Mouse (Mus musculus): ENCODE results near the gene Pde4b.

GRCm38 (mm10) chr4:102622977-102623376 is 535.6 kb downstream of the Pde4b start:
- no peak for TF ChIP-seq POLR2A (IDR thresholded peaks at IDR 0.05; ENCODE audit: control insufficient read depth, extremely low read depth, insufficient read depth, low read length, poor library complexity)
- no peak for TF ChIP-seq CTCF (IDR thresholded peaks at IDR 0.05; ENCODE audit: borderline replicate concordance, control insufficient read depth, extremely low read depth, insufficient read depth, low read length, poor library complexity)

Measured in thymus, adult 2 months (tissue).